Comparison of ENCODE assay signal across 9 mouse cellular contexts in genomic region chr5:16047452-16048191, GRCm38 (mm10).
A peak's percentile ranks its signal among the peaks of the same experiment; 100 is the strongest.
DNase-seq lines count a peak whose midpoint lies in the region; ATAC-seq and TF ChIP-seq lines count a peak whose summit lies in the region.
"Had no signal": no experiment of that assay in that cellular context is flagged by ENCODE, and none has a peak within 500 bp of the region (broad histone marks: within the 10 kb centered on the region; RNA-seq: fewer than 3 reads in every experiment).

No protein-coding gene starts in this region.

- no peak for TF ChIP-seq POLR2A in heart, adult 2 months (IDR thresholded peaks at IDR 0.05; ENCODE audit: insufficient read depth, low read depth, low read length)
- TF ChIP-seq POLR2A in small intestine, adult 2 months (IDR thresholded peaks at IDR 0.05; ENCODE audit: low read depth, low read length), result no peak
- TF ChIP-seq POLR2A in thymus, adult 2 months (IDR thresholded peaks at IDR 0.05; ENCODE audit: control insufficient read depth, extremely low read depth, insufficient read depth, low read length, poor library complexity), result no peak

- H3K79me2 ChIP-seq in heart, adult 2 months (replicated peaks; ENCODE audit: control insufficient read depth, insufficient read depth, low read length), result no peaks in the 10 kb centered on the region

- H3K4me3 ChIP-seq in liver, embryonic 12.5 days, result no peak overlapping the region
- H3K4me3 ChIP-seq in heart, adult 2 months, result no peak overlapping the region; the same call in 1 of the 2 replicates
- peak overlapping the region; percentile 0; the same call in 1 of the 2 replicates for H3K4me3 ChIP-seq in kidney, embryonic 16.5 days (ENCODE audit: low read length)
- H3K4me3 ChIP-seq in small intestine, adult 2 months (ENCODE audit: low read depth, low read length), result no peak overlapping the region
- H3K4me3 ChIP-seq in thymus, adult 2 months (ENCODE audit: control insufficient read depth, insufficient read depth, low read length), result no peak overlapping the region

- H3K27ac ChIP-seq in liver, embryonic 12.5 days, result no peak overlapping the region
- peak overlapping the region; percentile 12 for H3K27ac ChIP-seq in heart, adult 2 months
- H3K27ac ChIP-seq in kidney, embryonic 16.5 days (ENCODE audit: low read length), result peak overlapping the region; percentile 24
- H3K27ac ChIP-seq in small intestine, adult 2 months (ENCODE audit: insufficient read depth, low read depth, low read length), result peak overlapping the region; percentile 43; the same call in 1 of the 2 replicates
- no peak overlapping the region for H3K27ac ChIP-seq in thymus, adult 2 months (ENCODE audit: control insufficient read depth, insufficient read depth, low read length)

- WGBS in liver, embryonic 12.5 days (ENCODE audit: insufficient replicate concordance), result 68% methylated on average over 10 of the region's 10 CpGs
- 42% methylated on average over 10 of the region's 10 CpGs for WGBS in heart, adult 2 months
- 19% methylated on average over 10 of the region's 10 CpGs for WGBS in kidney, embryonic 16.5 days
- 49% methylated on average over 10 of the region's 10 CpGs for WGBS in small intestine, adult 2 months
- 72% methylated on average over 10 of the region's 10 CpGs for WGBS in thymus, adult 2 months

- H3K9ac ChIP-seq in liver, embryonic 12.5 days, result no peak overlapping the region
- H3K9ac ChIP-seq in heart, adult 2 months (ENCODE audit: low read depth, low read length), result no peak overlapping the region
- no peak overlapping the region for H3K9ac ChIP-seq in kidney, embryonic 16.5 days (replicated peaks; ENCODE audit: low read length)

- no peak for ATAC-seq in liver, embryonic 12.5 days
- peak; percentile 74; the same call in 1 of the 2 replicates for ATAC-seq in kidney, embryonic 16.5 days (ENCODE audit: low FRiP score, low TSS enrichment)
- ATAC-seq: Patski had no signal

- intact Hi-C loops in heart, adult 2 months (cut with DNase I), result no loop called here

- no peak for TF ChIP-seq EP300 in heart, adult 2 months (IDR thresholded peaks at IDR 0.05; ENCODE audit: insufficient read depth, low read depth, low read length)

- DNase-seq in liver, result peak; percentile 3
- DNase-seq in heart, adult 2 months, result peak; percentile 26 to 40
- no peak for DNase-seq in layer of hippocampus, postnatal 10 days (ENCODE audit: low spot score in 2 of 2)
- DNase-seq in layer of hippocampus, adult 9-10 months (ENCODE audit: low spot score), result no peak
- no peak for DNase-seq in thymus, adult 2 months

- no peaks in the 10 kb centered on the region for H3K27me3 ChIP-seq in liver, embryonic 12.5 days (replicated peaks)
- no peaks in the 10 kb centered on the region for H3K27me3 ChIP-seq in heart, adult 2 months (ENCODE audit: control insufficient read depth, insufficient read depth, low read length)
- H3K27me3 ChIP-seq in kidney, embryonic 16.5 days (ENCODE audit: insufficient read depth, low read length), result no peaks in the 10 kb centered on the region
- H3K27me3 ChIP-seq in small intestine, adult 2 months (ENCODE audit: control insufficient read depth, insufficient read depth, low read length), result no peaks in the 10 kb centered on the region
- H3K27me3 ChIP-seq in thymus, adult 2 months (ENCODE audit: control insufficient read depth, insufficient read depth, low read length), result no peaks in the 10 kb centered on the region
- H3K27me3 ChIP-seq: Patski had no signal

- TF ChIP-seq CTCF in heart, adult 2 months (IDR thresholded peaks at IDR 0.05), result no peak
- TF ChIP-seq CTCF in small intestine, adult 2 months (IDR thresholded peaks at IDR 0.05; ENCODE audit: extremely low read depth, insufficient read length, insufficient replicate concordance, low read depth, low read length), result no peak
- TF ChIP-seq CTCF in thymus, adult 2 months (IDR thresholded peaks at IDR 0.05; ENCODE audit: borderline replicate concordance, control insufficient read depth, extremely low read depth, insufficient read depth, low read length, poor library complexity), result no peak

- H3K36me3 ChIP-seq in liver, embryonic 12.5 days, result no peaks in the 10 kb centered on the region
- no peaks in the 10 kb centered on the region for H3K36me3 ChIP-seq in heart, adult 2 months (ENCODE audit: control insufficient read depth, insufficient read depth, low read length)
- H3K36me3 ChIP-seq in kidney, embryonic 16.5 days (ENCODE audit: insufficient read depth, low read length), result no peaks in the 10 kb centered on the region
- no peaks in the 10 kb centered on the region for H3K36me3 ChIP-seq in small intestine, adult 2 months (ENCODE audit: control insufficient read depth, insufficient read depth, low read length)
- no peaks in the 10 kb centered on the region for H3K36me3 ChIP-seq in thymus, adult 2 months (ENCODE audit: control insufficient read depth, insufficient read depth, low read length)

- no peaks in the 10 kb centered on the region for H3K4me1 ChIP-seq in liver, embryonic 12.5 days
- H3K4me1 ChIP-seq in heart, adult 2 months (ENCODE audit: control insufficient read depth, insufficient read depth, low read length), result no peaks in the 10 kb centered on the region
- H3K4me1 ChIP-seq in kidney, embryonic 16.5 days (ENCODE audit: insufficient read depth, low read length), result peaks cover 7% of the 10 kb centered on the region; the same call in 1 of the 2 replicates
- H3K4me1 ChIP-seq in small intestine, adult 2 months (ENCODE audit: control insufficient read depth, insufficient read depth, insufficient read length, low read length), result no peaks in the 10 kb centered on the region
- no peaks in the 10 kb centered on the region for H3K4me1 ChIP-seq in thymus, adult 2 months (replicated peaks; ENCODE audit: control insufficient read depth, insufficient read depth, low read length)

- H3K4me2 ChIP-seq in liver, embryonic 12.5 days, result no peak overlapping the region
- H3K4me2 ChIP-seq in kidney, embryonic 16.5 days (replicated peaks; ENCODE audit: low read depth, low read length), result peak overlapping the region; percentile 14

- H3K9me3 ChIP-seq in liver, embryonic 12.5 days (replicated peaks), result no peaks in the 10 kb centered on the region
- H3K9me3 ChIP-seq in kidney, embryonic 16.5 days (ENCODE audit: low read length), result no peaks in the 10 kb centered on the region

Comparison
In these comparisons a context has a peak if more than half of its experiments do, and no peak if none do; other contexts are left out.
1. DNase-seq: peak in liver (single experiment) and heart, adult 2 months (2 of 2); none in layer of hippocampus, postnatal 10 days (0 of 2), layer of hippocampus, adult 9-10 months (single experiment) and thymus, adult 2 months (single experiment).
2. H3K27ac ChIP-seq: peak in heart, adult 2 months (single experiment), kidney, embryonic 16.5 days (single experiment) and small intestine, adult 2 months (single experiment); none in liver, embryonic 12.5 days (single experiment) and thymus, adult 2 months (single experiment).